Comparison of ENCODE assay signal across 11 mouse cellular contexts in genomic region chr6:29195846-29196698, GRCm38 (mm10). TPM values are rescaled to one million over a fixed set of nuclear protein-coding genes. Genes with fewer than 3 reads are reported as not detected.
DNase-seq lines count a peak whose midpoint lies in the region; ATAC-seq lines count a peak whose summit lies in the region.
"Had no signal": no experiment of that assay in that cellular context is flagged by ENCODE, and none has a peak within 500 bp of the region (broad histone marks: within the 10 kb centered on the region; RNA-seq: fewer than 3 reads in every experiment).

No protein-coding gene starts in this region.

- intact Hi-C loops in left cerebral cortex, postnatal 14 days (cut with DNase I), result no loop called here

- no peaks in the 10 kb centered on the region for H3K4me1 ChIP-seq in brown adipose tissue, adult 24 weeks (ENCODE audit: control insufficient read depth, insufficient read depth, insufficient read length, low read length)
- H3K4me1 ChIP-seq in neural tube, embryonic 12.5 days, result peaks cover 12% of the 10 kb centered on the region

- H3K4me3 ChIP-seq in brown adipose tissue, adult 24 weeks (ENCODE audit: insufficient read depth, low read depth, low read length), result no peak overlapping the region
- H3K4me3 ChIP-seq in neural tube, embryonic 12.5 days, result no peak overlapping the region
- H3K4me3 ChIP-seq: embryonic facial prominence, embryonic 12.5 days; layer of hippocampus, adult 2 months had no signal

- H3K27ac ChIP-seq in brown adipose tissue, adult 24 weeks (replicated peaks; ENCODE audit: low read depth, low read length), result 0 out of 2 replicates have a peak overlapping the region, but pooled peaks have one; percentile 31
- no peak overlapping the region for H3K27ac ChIP-seq in neural tube, embryonic 12.5 days
- H3K27ac ChIP-seq: embryonic facial prominence, embryonic 12.5 days; layer of hippocampus, adult 2 months had no signal

- WGBS in neural tube, embryonic 12.5 days, result 82% methylated on average over 5 of the region's 5 CpGs

- H3K27me3 ChIP-seq in neural tube, embryonic 12.5 days (replicated peaks), result peaks cover 5% of the 10 kb centered on the region; the same call in 1 of the 2 replicates
- H3K27me3 ChIP-seq: embryonic facial prominence, embryonic 12.5 days had no signal

- peak overlapping the region; percentile 9; the same call in 1 of the 2 replicates for H3K9ac ChIP-seq in neural tube, embryonic 12.5 days
- H3K9ac ChIP-seq: embryonic facial prominence, embryonic 12.5 days had no signal

- no peaks in the 10 kb centered on the region for H3K9me3 ChIP-seq in neural tube, embryonic 12.5 days
- H3K9me3 ChIP-seq: embryonic facial prominence, embryonic 12.5 days had no signal

- peak; percentile 97 for DNase-seq in heart, adult 11 months
- DNase-seq in heart, adult 8-10 months (ENCODE audit: low spot score), result no peak
- DNase-seq in ovary, postnatal 36 days (ENCODE audit: low spot score), result peak; percentile 47
- DNase-seq in ovary, postnatal 14 days (ENCODE audit: low spot score), result no peak
- DNase-seq in left cerebral cortex, postnatal 14 days (ENCODE audit: low spot score in 2 of 2), result no peak
- no peak for DNase-seq in cerebellum, postnatal 25 days

- no peak overlapping the region for H3K4me2 ChIP-seq in neural tube, embryonic 12.5 days (replicated peaks)
- H3K4me2 ChIP-seq: embryonic facial prominence, embryonic 12.5 days had no signal

- ATAC-seq in neural tube, embryonic 12.5 days (ENCODE audit: low FRiP score, low read depth), result no peak

- H3K36me3 ChIP-seq in neural tube, embryonic 12.5 days, result peaks cover 5% of the 10 kb centered on the region

RNA-seq across cellular contexts. Expression of gene Prrt4, which starts 16.7 kb away (rescaled TPM):
- total RNA-seq in heart, adult 8-10 months (2022), result 1 to 10 TPM; 2.2 to 3.2 (median 2.9) TPM
- 1.5 and 1.6 TPM in 2 replicates for polyA plus RNA-seq in brown adipose tissue, adult 24 weeks (2012; ENCODE audit: insufficient read depth, insufficient read length, missing spikeins)
- polyA plus RNA-seq in neural tube, embryonic 12.5 days (2016; fragmentation: Nextera tagmentation; extraction: Ambion mirVana), result 2.1 and 2.9 TPM in 2 replicates
- 1 to 10 TPM; 4.7 to 5.5 TPM for total RNA-seq in left cerebral cortex, postnatal 14 days (2021)
- total RNA-seq: MEL had no signal

RNA-seq across cellular contexts. Expression of gene Impdh1, which starts 20.1 kb away (rescaled TPM):
- total RNA-seq in heart, adult 8-10 months (2022), result 10 to 100 TPM; 16.5 to 24.0 (median 20.5) TPM
- 68.7 and 105 TPM in 2 replicates for polyA plus RNA-seq in brown adipose tissue, adult 24 weeks (2012; ENCODE audit: insufficient read depth, insufficient read length, missing spikeins)
- polyA plus RNA-seq in neural tube, embryonic 12.5 days (2016; fragmentation: Nextera tagmentation; extraction: Ambion mirVana), result 65.0 and 69.5 TPM in 2 replicates
- total RNA-seq in left cerebral cortex, postnatal 14 days (2021), result 10 to 100 TPM; 86.5 to 99.2 TPM

RNA-seq across cellular contexts. Expression of gene Rbm28, which starts 31.3 kb away (rescaled TPM):
- total RNA-seq in heart, adult 8-10 months (2022), result 10 to 100 TPM; 15.1 to 19.7 (median 18.9) TPM
- 29.0 and 33.8 TPM in 2 replicates for polyA plus RNA-seq in brown adipose tissue, adult 24 weeks (2012; ENCODE audit: insufficient read depth, insufficient read length, missing spikeins)
- polyA plus RNA-seq in neural tube, embryonic 12.5 days (2016; fragmentation: Nextera tagmentation; extraction: Ambion mirVana), result 50.3 and 56.0 TPM in 2 replicates
- total RNA-seq in left cerebral cortex, postnatal 14 days (2021), result 10 to 100 TPM; 35.5 to 37.3 TPM

Comparison
In these comparisons a context has a peak if more than half of its experiments do, and no peak if none do; other contexts are left out.
1. DNase-seq: peak in heart, adult 11 months (single experiment) and ovary, postnatal 36 days (single experiment); none in heart, adult 8-10 months (single experiment), ovary, postnatal 14 days (single experiment), left cerebral cortex, postnatal 14 days (0 of 2) and cerebellum, postnatal 25 days (0 of 2).